Mouse (Mus musculus) kidney, embryonic 16.5 days (tissue): ENCODE data around the gene Mff. TPM values are rescaled to one million over a fixed set of nuclear protein-coding genes. Genes with fewer than 3 reads are reported as not detected.
A peak's percentile ranks its signal among the peaks of the same experiment; 100 is the strongest.

ENCODE experiments used
- ATAC-seq: fragments of 200-750 bp; cut with Nextera tagmentation; 2 replicates; pipeline ENCODE4 v1.8.0; 2017; ENCODE audit warnings: moderate TSS enrichment; ENCODE audit not compliant: low FRiP score, low TSS enrichment
- H3K27ac ChIP-seq: fragments of 300-500 bp; sonication (generic); 2 replicates; pipeline ENCODE4 v1.5.1; 2014; ENCODE audit warnings: low read length
- H3K27me3 ChIP-seq: fragments of 300-500 bp; sonication (generic); 2 replicates; pipeline ENCODE4 v1.6.1; 2014; ENCODE audit warnings: low read length, control low read depth, mixed read lengths; ENCODE audit not compliant: insufficient read depth
- H3K36me3 ChIP-seq: fragments of 300-500 bp; sonication (generic); 2 replicates; pipeline ENCODE4 v1.6.1; 2014; ENCODE audit warnings: low read length, control low read depth, mixed read lengths; ENCODE audit not compliant: insufficient read depth
- H3K4me1 ChIP-seq: fragments of 300-500 bp; sonication (generic); 2 replicates; pipeline ENCODE4 v1.6.1; 2014; ENCODE audit warnings: low read length, control low read depth, mixed read lengths; ENCODE audit not compliant: insufficient read depth
- H3K4me2 ChIP-seq: fragments of 300-500 bp; sonication (generic); replicated peaks from 2 replicates; pipeline ENCODE4 v1.6.1; 2014; ENCODE audit warnings: low read depth, low read length
- H3K4me3 ChIP-seq: fragments of 300-500 bp; sonication (generic); 2 replicates; pipeline ENCODE4 v1.5.1; 2014; ENCODE audit warnings: mild to moderate bottlenecking, low read length
- H3K9ac ChIP-seq: fragments of 300-500 bp; sonication (generic); replicated peaks from 2 replicates; pipeline ENCODE4 v1.6.1; 2014; ENCODE audit warnings: low read length
- H3K9me3 ChIP-seq: fragments of 300-500 bp; sonication (generic); 2 replicates; pipeline ENCODE4 v1.6.1; 2016; ENCODE audit warnings: low read length, control low read depth
- WGBS: fragments of 180-500 bp; shearing (Covaris S2); extraction: QIAGEN DNeasy Blood & Tissue Kit; methylation state at CpG from one replicate; pipeline ENCODE4 v1.1.7; 2014; 5-methylcytosine and 5-hydroxymethylcytosine counted together
- polyA plus RNA-seq: library from polyadenylated mRNA; unstranded; fragments of >200 nt; fragmentation: Nextera tagmentation; extraction: Ambion mirVana; gene quantifications from 2 replicates; pipeline ENCODE4 v1.2.1, GENCODE M21; 2015

Gene Mff
- polyA plus RNA-seq, 1 experiment from 2014 or later = 253 TPM

DNA sequence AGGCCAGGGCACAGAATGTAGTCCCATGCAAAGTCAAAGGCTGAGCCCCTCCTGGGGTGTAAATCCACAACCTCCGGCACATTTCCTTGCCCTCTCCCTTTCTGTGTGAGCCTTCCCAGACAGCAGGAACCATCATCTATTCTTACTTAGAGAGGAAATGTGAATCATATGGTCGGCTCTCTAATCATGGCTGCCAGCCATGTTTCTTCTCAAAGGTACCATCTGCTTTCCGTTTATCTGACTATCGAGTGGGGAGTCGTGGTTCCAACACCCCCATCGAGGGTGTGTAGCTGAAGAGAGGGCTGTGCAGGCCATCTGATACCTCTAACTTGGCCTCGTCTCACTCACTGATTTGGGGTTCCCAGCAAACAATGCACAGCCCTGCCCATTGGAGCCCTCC lies 63.4 kb downstream of the Mff start:
- H3K4me2 ChIP-seq = no peak overlapping the region
- H3K36me3 ChIP-seq = no peaks in the 10 kb centered on the region
- ATAC-seq = no peak; the same call in 1 of the 2 replicates
- H3K4me3 ChIP-seq = no peak overlapping the region
- H3K27me3 ChIP-seq = no peaks in the 10 kb centered on the region
- no peaks in the 10 kb centered on the region; the same call in 1 of the 2 replicates for H3K9me3 ChIP-seq
- H3K9ac ChIP-seq = no peak overlapping the region
- 75% methylated on average over 7 of the region's 7 CpGs for whole genome bisulfite sequencing
- peaks cover 3% of the 10 kb centered on the region; the same call in 1 of the 2 replicates for H3K4me1 ChIP-seq
- no peak overlapping the region for H3K27ac ChIP-seq

DNA sequence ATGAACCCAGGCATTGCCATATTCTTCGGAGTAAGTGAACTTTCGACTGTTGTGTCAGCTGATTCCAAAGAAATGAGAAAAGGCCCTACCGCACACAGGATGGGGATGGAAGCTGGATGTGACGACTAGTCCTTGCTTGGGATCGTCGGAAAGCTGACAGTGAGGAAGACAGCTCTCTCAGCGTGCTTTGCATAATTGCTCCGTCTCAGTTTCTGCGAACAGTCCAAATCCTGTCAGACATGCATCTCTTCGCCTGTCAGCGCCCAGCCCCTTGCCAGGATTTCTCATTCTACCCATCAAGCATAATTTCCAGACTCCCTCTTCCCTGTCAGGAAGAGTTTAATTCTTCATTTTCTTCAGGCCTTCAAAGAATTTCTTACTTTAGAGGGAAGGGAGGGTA lies 66.4 kb downstream of the Mff start:
- H3K9me3 ChIP-seq = no peaks in the 10 kb centered on the region; the same call in 1 of the 2 replicates
- no peaks in the 10 kb centered on the region for H3K27me3 ChIP-seq
- 85% methylated on average over 11 of the region's 11 CpGs for WGBS
- H3K9ac ChIP-seq = no peak overlapping the region
- H3K27ac ChIP-seq = no peak overlapping the region
- no peak overlapping the region for H3K4me3 ChIP-seq
- no peak for ATAC-seq
- no peak overlapping the region for H3K4me2 ChIP-seq
- no peaks in the 10 kb centered on the region for H3K36me3 ChIP-seq
- H3K4me1 ChIP-seq = peaks cover 5% of the 10 kb centered on the region; the same call in 1 of the 2 replicates

- no peaks in the 10 kb centered on the region for H3K27me3 ChIP-seq
- H3K4me1 ChIP-seq = peaks cover 8% of the 10 kb centered on the region; the same call in 1 of the 2 replicates
- WGBS = 88% methylated on average over 6 of the region's 6 CpGs
- no peak overlapping the region for H3K4me3 ChIP-seq
- H3K9ac ChIP-seq = no peak overlapping the region
- H3K27ac ChIP-seq = no peak overlapping the region
- H3K36me3 ChIP-seq = no peaks in the 10 kb centered on the region
- H3K4me2 ChIP-seq = no peak overlapping the region
- ATAC-seq = no peak
- no peaks in the 10 kb centered on the region; the same call in 1 of the 2 replicates for H3K9me3 ChIP-seq
Observed at GRCm38 (mm10) chr1:82792238-82792637, 67.5 kb downstream of the Mff start.

GRCm38 (mm10) chr1:82793110-82793509 lies 68.4 kb downstream of the Mff start:
- no peaks in the 10 kb centered on the region for H3K27me3 ChIP-seq
- no peak overlapping the region for H3K9ac ChIP-seq
- no peak overlapping the region for H3K4me2 ChIP-seq
- H3K9me3 ChIP-seq = no peaks in the 10 kb centered on the region; the same call in 1 of the 2 replicates
- WGBS = 89% methylated on average over 3 of the region's 3 CpGs
- no peak overlapping the region for H3K4me3 ChIP-seq
- 0 out of 2 replicates have a peak, but pooled peaks cover 5% of the 10 kb centered on the region for H3K4me1 ChIP-seq
- ATAC-seq = no peak
- no peak overlapping the region for H3K27ac ChIP-seq
- no peaks in the 10 kb centered on the region for H3K36me3 ChIP-seq

DNA sequence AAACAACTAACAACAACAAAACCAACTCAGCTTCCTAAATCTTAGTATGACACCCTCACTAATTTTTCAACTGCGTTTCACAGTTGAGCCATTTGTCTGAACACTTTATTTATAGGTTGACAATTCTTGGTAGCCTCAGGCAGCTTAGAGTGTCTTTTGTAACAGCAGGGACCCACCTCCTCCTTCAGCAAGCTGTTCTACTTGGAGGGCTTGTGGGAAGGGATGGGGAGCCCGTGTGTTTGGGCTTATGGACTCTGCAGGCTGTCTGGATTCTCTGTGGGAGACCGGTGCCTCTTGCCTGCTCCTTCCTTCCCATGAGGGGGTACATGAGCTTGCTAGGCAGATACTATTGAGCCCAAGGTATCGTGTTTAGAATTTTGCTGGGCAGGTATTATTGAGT lies 69.3 kb downstream of the Mff start:
- 68% methylated on average over 4 of the region's 4 CpGs for WGBS
- Histone ChIP-seq H3K36me3 (no peaks in the 10 kb centered on the region), H3K4me1 (0 out of 2 replicates have a peak, but pooled peaks cover 5% of the 10 kb centered on the region), H3K27ac (no peak overlapping the region), H3K9ac (no peak overlapping the region), H3K4me3 (no peak overlapping the region), H3K27me3 (no peaks in the 10 kb centered on the region), H3K4me2 (no peak overlapping the region), H3K9me3 (no peaks in the 10 kb centered on the region; the same call in 1 of the 2 replicates)
- ATAC-seq = no peak

DNA sequence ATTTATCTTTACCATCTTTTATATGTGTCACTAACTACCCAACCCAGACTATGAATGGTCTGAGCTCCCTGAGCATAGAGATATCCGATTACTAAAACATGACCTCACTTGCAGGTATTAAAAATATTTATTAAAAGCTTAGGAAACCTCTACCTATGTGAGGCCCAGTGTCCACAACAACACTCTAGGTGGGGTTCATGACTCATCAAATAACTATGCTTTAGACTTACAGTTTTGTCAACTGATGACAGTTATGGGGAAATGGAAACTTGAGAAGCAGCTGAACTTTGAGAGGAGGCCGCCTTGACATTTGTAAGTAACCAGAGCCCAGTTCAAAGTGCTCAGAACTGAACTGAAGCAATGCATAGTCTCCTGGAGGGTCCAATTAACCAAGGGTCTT lies 70.5 kb downstream of the Mff start:
- no peak overlapping the region for H3K9ac ChIP-seq
- no peak overlapping the region for H3K4me2 ChIP-seq
- 63% methylated on average over 2 of the region's 2 CpGs for WGBS
- H3K9me3 ChIP-seq = no peaks in the 10 kb centered on the region
- H3K27ac ChIP-seq = no peak overlapping the region
- no peaks in the 10 kb centered on the region for H3K36me3 ChIP-seq
- no peaks in the 10 kb centered on the region for H3K27me3 ChIP-seq
- ATAC-seq = no peak
- H3K4me3 ChIP-seq = no peak overlapping the region
- H3K4me1 ChIP-seq = 0 out of 2 replicates have a peak, but pooled peaks cover 5% of the 10 kb centered on the region

- Histone ChIP-seq H3K27me3 (no peaks in the 10 kb centered on the region), H3K4me2 (no peak overlapping the region), H3K36me3 (no peaks in the 10 kb centered on the region), H3K4me1 (0 out of 2 replicates have a peak, but pooled peaks cover 5% of the 10 kb centered on the region), H3K9ac (no peak overlapping the region), H3K4me3 (no peak overlapping the region), H3K9me3 (no peaks in the 10 kb centered on the region), H3K27ac (0 out of 2 replicates have a peak overlapping the region, but pooled peaks have one; percentile 20)
- 46% methylated on average over 18 of the region's 18 CpGs for WGBS
- ATAC-seq = peak; percentile 47; the same call in 1 of the 2 replicates
Observed at GRCm38 (mm10) chr1:82795702-82796443, 71.2 kb downstream of the Mff start.

DNA sequence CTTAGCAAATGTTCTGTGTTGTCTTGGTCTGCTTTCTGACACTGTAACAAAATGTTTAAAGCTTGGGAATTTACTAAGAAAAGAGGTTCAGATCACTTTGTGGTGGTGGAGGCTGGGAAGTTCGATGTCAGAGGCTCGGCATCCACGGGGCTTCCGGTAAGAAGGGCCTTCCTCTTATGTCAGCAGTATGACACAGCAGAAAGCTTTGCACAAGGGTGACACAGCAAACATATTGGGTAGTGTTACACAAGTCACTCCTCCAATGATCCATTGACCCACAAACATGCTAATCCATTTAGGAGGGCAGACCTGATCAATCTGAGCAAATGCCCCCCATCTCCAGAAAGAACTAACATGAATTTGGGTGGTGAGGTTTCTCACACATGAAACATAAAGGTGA lies 72.4 kb downstream of the Mff start:
- 0 out of 2 replicates have a peak, but pooled peaks cover 5% of the 10 kb centered on the region for H3K4me1 ChIP-seq
- H3K4me2 ChIP-seq = no peak overlapping the region
- no peak overlapping the region for H3K27ac ChIP-seq
- no peak overlapping the region for H3K9ac ChIP-seq
- no peak for ATAC-seq
- no peaks in the 10 kb centered on the region for H3K36me3 ChIP-seq
- no peaks in the 10 kb centered on the region for H3K27me3 ChIP-seq
- no peak overlapping the region for H3K4me3 ChIP-seq
- H3K9me3 ChIP-seq = no peaks in the 10 kb centered on the region
- WGBS = 91% methylated on average over 4 of the region's 4 CpGs

- ATAC-seq = peak; percentile 78
- no peak overlapping the region for H3K9ac ChIP-seq
- 0 out of 2 replicates have a peak, but pooled peaks cover 5% of the 10 kb centered on the region for H3K4me1 ChIP-seq
- H3K27ac ChIP-seq = no peak overlapping the region
- no peak overlapping the region for H3K4me3 ChIP-seq
- no peaks in the 10 kb centered on the region for H3K36me3 ChIP-seq
- H3K27me3 ChIP-seq = no peaks in the 10 kb centered on the region
- H3K4me2 ChIP-seq = no peak overlapping the region
- H3K9me3 ChIP-seq = no peaks in the 10 kb centered on the region
- 22% methylated on average over 5 of the region's 5 CpGs for WGBS
Observed at GRCm38 (mm10) chr1:82798304-82798703, 73.6 kb downstream of the Mff start.

DNA sequence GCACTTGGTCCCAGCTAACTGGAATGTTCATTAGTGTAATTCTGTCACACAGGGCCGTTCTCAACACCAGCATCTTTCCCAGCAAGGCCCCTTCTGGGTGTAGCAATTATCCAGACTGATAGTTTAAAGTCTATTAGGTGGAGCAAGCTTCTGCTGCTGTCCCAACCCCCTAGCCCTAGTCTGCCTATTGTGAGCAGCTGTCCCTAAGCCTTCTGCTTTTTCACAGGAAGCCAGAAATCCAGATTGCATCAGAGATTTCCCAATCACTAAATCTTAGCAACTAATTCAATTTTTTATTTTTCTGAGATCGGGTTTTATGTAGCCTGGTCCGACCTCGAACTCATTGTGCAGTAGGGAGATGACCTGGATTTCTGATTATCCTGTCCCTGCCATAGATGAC lies 74.2 kb downstream of the Mff start:
- H3K9me3 ChIP-seq = peaks cover 3% of the 10 kb centered on the region
- H3K27ac ChIP-seq = no peak overlapping the region
- no peaks in the 10 kb centered on the region for H3K36me3 ChIP-seq
- no peak for ATAC-seq
- no peak overlapping the region for H3K9ac ChIP-seq
- H3K4me2 ChIP-seq = no peak overlapping the region
- H3K4me1 ChIP-seq = 0 out of 2 replicates have a peak, but pooled peaks cover 5% of the 10 kb centered on the region
- WGBS = 74% methylated on average over 4 of the region's 4 CpGs
- no peak overlapping the region for H3K4me3 ChIP-seq
- no peaks in the 10 kb centered on the region for H3K27me3 ChIP-seq
